Mouse (Mus musculus) liver, embryonic 16.5 days (tissue): ENCODE data around the gene Cbfa2t2. TPM values are rescaled to one million over a fixed set of nuclear protein-coding genes. Genes with fewer than 3 reads are reported as not detected.

Experiments used
- ATAC-seq: fragments of 200-750 bp; cut with Nextera tagmentation; 2 replicates; pipeline ENCODE4 v1.8.0; 2017; ENCODE audit warnings: low read depth, mild to moderate bottlenecking, moderate number of reproducible peaks, moderate library complexity
- H3K27ac ChIP-seq: fragments of 300-500 bp; sonication (generic); 2 replicates; pipeline ENCODE4 v1.5.1; 2014; ENCODE audit warnings: mild to moderate bottlenecking, low read length
- H3K27me3 ChIP-seq: fragments of 300-500 bp; sonication (generic); 2 replicates; pipeline ENCODE4 v1.6.1; 2014; ENCODE audit warnings: low read depth, low read length, mixed read lengths; ENCODE audit not compliant: control insufficient read depth, insufficient read depth
- H3K36me3 ChIP-seq: fragments of 300-500 bp; sonication (generic); 2 replicates; pipeline ENCODE4 v1.6.1; 2014; ENCODE audit warnings: mild to moderate bottlenecking; ENCODE audit not compliant: control insufficient read depth, insufficient read depth
- H3K4me1 ChIP-seq: fragments of 300-500 bp; sonication (generic); 2 replicates; pipeline ENCODE4 v1.6.1; 2014; ENCODE audit warnings: low read depth, low read length, mixed read lengths; ENCODE audit not compliant: control insufficient read depth
- H3K4me2 ChIP-seq: fragments of 300-500 bp; sonication (generic); 2 replicates; pipeline ENCODE4 v1.6.1; 2014; ENCODE audit warnings: low read depth, low read length, mixed read lengths
- H3K4me3 ChIP-seq: fragments of 300-500 bp; sonication (generic); 2 replicates; pipeline ENCODE4 v1.5.1; 2014; ENCODE audit warnings: low read depth, mild to moderate bottlenecking, low read length
- H3K9ac ChIP-seq: fragments of 300-500 bp; sonication (generic); 2 replicates; pipeline ENCODE4 v1.6.1; 2014; ENCODE audit warnings: low read depth, low read length
- H3K9me3 ChIP-seq: fragments of 300-500 bp; sonication (generic); replicated peaks from 2 replicates; pipeline ENCODE4 v1.6.1; 2016; ENCODE audit warnings: low read length; ENCODE audit not compliant: control insufficient read depth
- WGBS: fragments of 180-500 bp; shearing (Covaris S2); extraction: QIAGEN DNeasy Blood & Tissue Kit; methylation state at CpG from one replicate; pipeline ENCODE4 v1.1.7; 2014; ENCODE audit not compliant: insufficient replicate concordance; 5-methylcytosine and 5-hydroxymethylcytosine counted together
- polyA plus RNA-seq: library from polyadenylated mRNA; unstranded; fragments of >200 nt; fragmentation: Nextera tagmentation; extraction: Ambion mirVana; gene quantifications from 2 replicates; pipeline ENCODE4 v1.2.1, GENCODE M21; 2015

Gene Cbfa2t2
- polyA plus RNA-seq, 1 experiment from 2014 or later: 8.2 TPM

- no peaks in the 10 kb centered on the region for H3K9me3 ChIP-seq
- H3K27ac ChIP-seq: no peak overlapping the region
- H3K27me3 ChIP-seq: peaks cover 19% of the 10 kb centered on the region
- no peak overlapping the region for H3K4me2 ChIP-seq
- 60% methylated on average over 5 of the region's 5 CpGs for WGBS
- no peaks in the 10 kb centered on the region for H3K36me3 ChIP-seq
- H3K9ac ChIP-seq: no peak overlapping the region
- H3K4me1 ChIP-seq: peaks cover 11% of the 10 kb centered on the region
- H3K4me3 ChIP-seq: no peak overlapping the region
- ATAC-seq: no peak
These were observed 30.8 kb upstream of the Cbfa2t2 start for GRCm38 (mm10) chr2:154405447-154405994.

GRCm38 (mm10) chr2:154407063-154407642, 29.1 kb upstream of the Cbfa2t2 start:
- Histone ChIP-seq H3K4me1 (peaks cover 11% of the 10 kb centered on the region), H3K36me3 (no peaks in the 10 kb centered on the region), H3K4me2 (peak overlapping the region; percentile 86), H3K27me3 (peaks cover 19% of the 10 kb centered on the region), H3K9me3 (no peaks in the 10 kb centered on the region), H3K27ac (no peak overlapping the region), H3K4me3 (peak overlapping the region; percentile 69), H3K9ac (peak overlapping the region; percentile 64)
- 39% methylated on average over 11 of the region's 11 CpGs for WGBS
- no peak for ATAC-seq

- 0 out of 2 replicates have a peak within 1 kb of the TSS, but pooled peaks have one; percentile 16 for H3K27ac ChIP-seq
- no peaks in the 10 kb centered on the region for H3K9me3 ChIP-seq
- H3K4me1 ChIP-seq: peaks cover 11% of the 10 kb centered on the region
- H3K27me3 ChIP-seq: peaks cover 19% of the 10 kb centered on the region
- peak; percentile 91 for ATAC-seq
- peak within 1 kb of the TSS; percentile 64 for H3K9ac ChIP-seq
- no peaks in the 10 kb centered on the region for H3K36me3 ChIP-seq
- 2% methylated on average over 84 of the region's 84 CpGs for WGBS
- H3K4me3 ChIP-seq: peak within 1 kb of the TSS; percentile 69
- H3K4me2 ChIP-seq: peak within 1 kb of the TSS; percentile 86
These were observed 28.4 kb upstream of the Cbfa2t2 start, which contains the start of gene Snta1 for GRCm38 (mm10) chr2:154407643-154408445. TSS of gene Snta1 (minus strand) at chr2:154408099.

- H3K9ac ChIP-seq: no peak overlapping the region
- no peaks in the 10 kb centered on the region for H3K9me3 ChIP-seq
- H3K36me3 ChIP-seq: no peaks in the 10 kb centered on the region
- H3K4me2 ChIP-seq: no peak overlapping the region
- WGBS: 49% methylated on average over 2 of the region's 2 CpGs
- no peak for ATAC-seq
- H3K4me3 ChIP-seq: no peak overlapping the region
- peaks cover 11% of the 10 kb centered on the region for H3K4me1 ChIP-seq
- no peak overlapping the region for H3K27ac ChIP-seq
- peaks cover 19% of the 10 kb centered on the region for H3K27me3 ChIP-seq
These were observed 25.9 kb upstream of the Cbfa2t2 start for GRCm38 (mm10) chr2:154410355-154410754.

- 58% methylated on average over 7 of the region's 7 CpGs for WGBS
- no peak overlapping the region for H3K27ac ChIP-seq
- H3K36me3 ChIP-seq: no peaks in the 10 kb centered on the region
- no peak for ATAC-seq
- H3K4me2 ChIP-seq: no peak overlapping the region
- peaks cover 11% of the 10 kb centered on the region for H3K4me1 ChIP-seq
- H3K27me3 ChIP-seq: peaks cover 13% of the 10 kb centered on the region
- H3K9me3 ChIP-seq: no peaks in the 10 kb centered on the region
- H3K9ac ChIP-seq: no peak overlapping the region
- no peak overlapping the region for H3K4me3 ChIP-seq
These were observed 24.1 kb upstream of the Cbfa2t2 start for GRCm38 (mm10) chr2:154412018-154412666.

- no peaks in the 10 kb centered on the region for H3K9me3 ChIP-seq
- no peaks in the 10 kb centered on the region for H3K4me1 ChIP-seq
- H3K9ac ChIP-seq: no peak overlapping the region
- no peaks in the 10 kb centered on the region for H3K27me3 ChIP-seq
- WGBS: 26% methylated on average over 3 of the region's 3 CpGs
- no peaks in the 10 kb centered on the region for H3K36me3 ChIP-seq
- H3K4me3 ChIP-seq: no peak overlapping the region
- ATAC-seq: no peak
- H3K4me2 ChIP-seq: no peak overlapping the region
- H3K27ac ChIP-seq: no peak overlapping the region
These were observed 19.2 kb upstream of the Cbfa2t2 start for GRCm38 (mm10) chr2:154417107-154417506.

GRCm38 (mm10) chr2:154418001-154418400, 18.3 kb upstream of the Cbfa2t2 start:
- ATAC-seq: no peak
- no peak overlapping the region for H3K9ac ChIP-seq
- no peak overlapping the region for H3K4me2 ChIP-seq
- H3K4me1 ChIP-seq: no peaks in the 10 kb centered on the region
- no peak overlapping the region for H3K27ac ChIP-seq
- H3K27me3 ChIP-seq: no peaks in the 10 kb centered on the region
- no peaks in the 10 kb centered on the region for H3K36me3 ChIP-seq
- no peak overlapping the region for H3K4me3 ChIP-seq
- 71% methylated on average over 7 of the region's 7 CpGs for WGBS
- no peaks in the 10 kb centered on the region for H3K9me3 ChIP-seq

- no peak overlapping the region for H3K4me3 ChIP-seq
These were observed 16.4 kb upstream of the Cbfa2t2 start for GRCm38 (mm10) chr2:154419631-154420515.

More at GRCm38 (mm10) chr2:154419631-154420515, 16.4 kb upstream of the Cbfa2t2 start:
- Histone ChIP-seq H3K27ac (no peak overlapping the region), H3K27me3 (no peaks in the 10 kb centered on the region), H3K9me3 (no peaks in the 10 kb centered on the region), H3K36me3 (no peaks in the 10 kb centered on the region), H3K4me1 (no peaks in the 10 kb centered on the region), H3K4me2 (no peak overlapping the region), H3K9ac (no peak overlapping the region)
- ATAC-seq: no peak
- WGBS: 69% methylated on average over 9 of the region's 9 CpGs
